Mouse (Mus musculus): ENCODE measurements around the gene Acat3.
"Not testable (repeated sequence)": the region's sequence is repeated elsewhere in the genome, so short reads cannot be mapped to it uniquely, and the experiment has no call there.

The Acat3 gene

DNA sequence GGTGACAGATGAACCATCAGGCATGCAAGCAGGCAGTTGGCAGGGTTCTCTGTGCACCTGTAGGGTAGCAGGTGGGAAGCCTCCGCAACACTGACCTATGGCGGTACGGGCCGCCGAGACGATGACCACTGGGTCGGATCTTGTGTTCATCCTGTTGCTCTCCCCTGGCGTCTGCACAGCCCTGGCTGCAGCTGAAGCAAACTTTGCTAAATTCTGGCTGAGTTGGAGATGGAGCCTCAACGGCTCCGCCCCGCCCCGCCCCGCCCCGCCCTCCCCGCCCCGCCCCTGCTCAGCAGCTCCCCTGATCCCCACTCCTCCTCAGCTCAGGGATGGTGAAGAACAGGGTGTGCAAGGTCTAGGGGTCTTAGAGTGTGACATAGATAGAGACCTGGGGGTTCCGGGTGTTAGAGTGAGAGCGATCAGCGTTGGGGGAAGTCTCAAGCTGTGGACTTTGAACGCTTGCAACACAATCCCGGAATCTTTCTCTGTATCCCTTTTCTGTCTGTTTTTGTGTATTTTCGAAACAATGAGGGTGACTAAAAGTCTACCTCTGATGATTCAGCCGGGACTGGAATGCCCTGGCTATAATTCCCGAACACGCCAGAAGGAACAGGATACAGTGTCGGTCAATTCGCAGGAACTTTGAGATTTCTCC, at the start of gene Acat3:
Gene Acat3 (minus strand): TSS at position 450 of the 655 bp plus-strand sequence.
- DNase-seq (ENCODE audit: low read depth): peak; percentile 74

GRCm38 (mm10) chr17:12988096-12988495, 47.7 kb upstream of the Acat3 start:
- DNase-seq (ENCODE audit: low read depth): peak; percentile 27

DNA sequence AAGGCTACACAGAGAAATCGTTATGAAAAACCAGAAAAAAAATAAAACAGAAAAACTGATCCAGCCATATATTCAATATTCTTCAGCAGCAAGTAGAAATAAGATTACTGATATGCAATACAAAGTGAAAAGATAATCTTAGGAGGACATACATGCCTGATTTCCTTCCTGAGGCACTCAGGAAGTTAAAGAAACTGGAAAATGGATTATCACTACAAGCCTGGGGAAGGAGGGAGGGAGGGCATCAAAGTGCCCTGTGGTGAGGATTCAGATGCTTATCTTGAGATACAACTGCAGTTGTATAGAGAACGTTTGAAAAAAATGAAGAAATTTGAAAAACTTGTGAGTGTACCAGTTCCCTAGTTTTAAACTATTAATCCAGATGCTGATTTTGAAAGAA, 43.6 kb upstream of the Acat3 start:
- DNase-seq (ENCODE audit: low read depth): no peak

GRCm38 (mm10) chr17:12978546-12978945, 38.1 kb upstream of the Acat3 start:
- DNase-seq (ENCODE audit: low read depth): no peak

DNA sequence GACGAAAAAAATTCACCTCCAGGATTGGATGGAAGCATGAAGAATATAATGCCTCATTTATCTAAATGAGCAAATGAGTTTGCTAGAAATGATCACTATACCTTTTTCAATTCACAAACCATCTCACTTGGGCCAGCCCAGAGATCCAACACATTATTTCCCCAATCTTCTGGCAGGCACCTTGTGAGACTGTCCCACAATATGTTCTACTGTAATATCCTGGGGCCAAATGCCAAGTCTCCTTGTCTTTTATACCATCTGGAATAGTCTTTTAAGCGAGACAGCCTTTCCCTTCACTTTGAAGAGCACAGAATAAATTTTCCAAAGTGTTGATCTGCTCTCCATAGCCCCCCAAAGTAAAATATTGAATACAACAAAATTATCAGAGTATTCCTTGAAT, 33.5 kb upstream of the Acat3 start:
- DNase-seq (ENCODE audit: low read depth): no peak

GRCm38 (mm10) chr17:12967173-12967572, 26.8 kb upstream of the Acat3 start:
- DNase-seq (ENCODE audit: low read depth): no peak

GRCm38 (mm10) chr17:12963476-12963875, 23.1 kb upstream of the Acat3 start:
- no peak for DNase-seq (ENCODE audit: low read depth)

DNA sequence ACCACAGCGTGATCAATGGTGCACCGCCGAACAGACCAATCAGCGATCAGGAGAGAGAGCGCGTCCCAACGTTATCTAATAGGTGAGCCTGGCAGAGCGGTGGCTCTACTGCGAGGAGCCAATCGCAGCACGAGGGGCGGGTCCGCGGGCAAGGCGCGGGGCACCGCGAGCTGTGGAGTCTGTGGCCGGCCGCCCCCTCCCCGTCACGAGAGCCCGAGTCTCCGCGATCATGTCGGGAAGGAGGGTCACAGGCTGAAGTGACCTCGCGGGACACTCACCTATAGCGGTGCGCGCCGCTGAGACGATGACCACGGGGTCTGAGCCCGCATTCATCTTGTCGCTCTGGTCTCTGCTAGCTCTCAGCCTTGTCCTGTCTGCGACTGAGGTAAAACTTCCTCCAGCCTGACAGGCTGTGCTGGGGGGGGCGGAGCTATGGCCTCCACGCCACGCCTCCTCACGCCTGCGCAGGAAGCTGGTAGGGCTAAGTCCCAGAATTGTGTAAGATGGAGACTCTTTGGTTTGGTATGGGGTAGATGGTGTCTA, 20.0 kb upstream of the Acat3 start, which contains the start of gene Acat2:
Gene Acat2 (minus strand): TSS at position 417 of the 543 bp plus-strand sequence.
- DNase-seq (ENCODE audit: low read depth): peak; percentile 97

DNA sequence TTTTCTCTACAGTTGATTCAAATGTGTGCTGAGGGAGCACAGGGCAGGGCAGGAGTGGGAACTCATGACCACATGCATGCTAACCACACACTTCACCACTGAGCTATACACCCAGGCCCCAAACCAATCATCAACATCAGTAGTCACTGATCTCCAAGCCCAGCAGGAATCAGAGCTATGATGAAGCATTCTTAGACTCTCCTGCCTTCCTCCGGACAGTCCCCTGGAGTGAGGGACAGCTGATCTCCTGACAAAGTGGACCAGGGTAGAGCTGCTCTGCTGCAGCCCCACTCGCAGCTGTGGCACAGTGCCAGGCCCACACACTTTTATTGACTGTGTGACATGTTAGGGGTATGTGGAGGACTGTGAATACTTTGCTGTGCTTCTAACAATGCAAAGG, 19.0 kb upstream of the Acat3 start:
- DNase-seq (ENCODE audit: low read depth): not testable (repeated sequence)

GRCm38 (mm10) chr17:12956664-12957063, 16.3 kb upstream of the Acat3 start:
- no peak for DNase-seq (ENCODE audit: low read depth)

DNA sequence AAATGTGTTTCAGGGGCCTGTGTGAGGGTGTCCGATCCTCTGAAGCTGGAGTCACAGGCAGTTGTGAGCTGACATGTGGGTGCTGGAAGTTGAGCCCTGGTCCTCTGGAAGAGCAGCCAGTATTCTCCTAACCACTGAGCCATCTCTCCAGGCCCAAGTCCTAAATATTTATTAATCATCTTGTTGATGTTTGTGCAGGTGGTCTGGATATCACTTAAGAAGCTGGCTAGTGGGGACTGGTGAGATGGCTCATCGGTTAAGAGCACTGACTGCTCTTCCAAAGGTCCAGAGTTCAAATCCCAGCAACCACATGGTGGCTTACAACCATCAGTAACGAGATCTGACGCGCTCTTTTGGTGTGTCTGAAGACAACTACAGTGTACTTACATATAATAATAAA, 9.3 kb upstream of the Acat3 start:
- DNase-seq (ENCODE audit: low read depth): no peak

- DNase-seq (ENCODE audit: low read depth): peak; percentile 14
These were observed 2.2 kb upstream of the Acat3 start for GRCm38 (mm10) chr17:12942459-12943162.

DNA sequence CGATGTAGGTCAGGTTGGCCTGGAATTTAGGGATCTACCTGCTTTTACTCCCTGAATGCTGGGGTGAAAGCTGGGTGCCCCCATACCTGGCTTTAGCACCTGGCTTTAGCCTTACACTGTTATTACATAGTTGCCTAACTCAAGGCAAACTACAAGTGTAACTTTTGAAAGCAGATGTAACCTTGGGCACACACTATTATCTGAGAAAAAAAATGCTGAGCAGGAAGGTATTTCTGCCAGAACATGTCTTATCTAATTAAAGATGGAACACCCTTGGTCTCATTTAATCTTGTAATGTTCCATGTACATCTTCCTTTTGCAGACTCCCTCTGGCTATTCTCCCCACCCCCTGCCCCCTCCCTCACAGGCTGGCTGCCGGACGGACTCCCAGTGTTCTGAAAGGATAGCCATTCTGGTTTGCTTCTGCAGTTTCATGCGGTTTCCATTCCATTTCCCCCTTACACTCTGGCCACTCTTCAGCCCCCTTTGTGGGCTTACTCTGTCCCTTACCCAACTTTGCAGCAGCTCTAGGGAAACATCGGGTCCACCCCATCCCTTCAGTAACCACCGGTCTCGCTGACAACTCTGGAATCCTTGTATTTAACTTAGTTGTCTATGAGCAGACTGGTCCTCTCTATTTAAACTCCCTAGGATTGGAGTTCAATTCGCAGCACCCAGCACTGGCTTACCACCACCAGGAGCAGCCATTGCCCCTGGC, 1.3 kb upstream of the Acat3 start:
- DNase-seq (ENCODE audit: low read depth): no peak

DNA sequence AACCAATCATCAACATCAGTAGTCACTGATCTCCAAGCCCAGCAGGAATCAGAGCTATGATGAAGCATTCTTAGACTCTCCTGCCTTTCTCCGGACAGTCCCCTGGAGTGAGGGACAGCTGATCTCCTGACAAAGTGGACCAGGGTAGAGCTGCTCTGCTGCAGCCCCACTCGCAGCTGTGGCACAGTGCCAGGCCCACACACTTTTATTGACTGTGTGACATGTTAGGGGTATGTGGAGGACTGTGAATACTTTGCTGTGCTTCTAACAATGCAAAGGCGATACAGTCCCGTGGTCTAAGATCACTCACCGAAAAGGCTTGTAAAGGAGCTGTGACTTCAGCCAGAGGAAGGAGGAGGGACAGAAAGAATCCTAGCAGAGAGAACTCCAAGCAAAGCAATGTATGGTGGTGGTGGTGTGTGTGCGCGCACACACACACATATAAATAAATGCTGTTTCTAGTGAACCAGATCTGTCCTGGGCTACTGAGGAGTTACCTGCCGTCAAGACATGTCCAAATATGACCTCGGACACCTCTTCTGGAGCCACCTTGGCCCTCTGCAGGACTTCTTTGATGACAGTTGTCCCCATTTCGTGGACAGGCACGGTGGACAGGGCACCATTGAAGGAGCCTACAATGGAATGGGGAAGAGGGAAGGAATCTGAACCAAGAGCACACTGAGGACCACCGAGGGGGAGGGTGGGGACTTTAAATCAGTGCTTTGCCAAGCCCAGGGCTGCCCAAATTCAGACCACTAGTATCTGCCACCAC, 837 bp downstream of the Acat3 start:
- not testable (repeated sequence) for DNase-seq (ENCODE audit: low read depth)

GRCm38 (mm10) chr17:12938077-12938476, 2.3 kb downstream of the Acat3 start:
- DNase-seq (ENCODE audit: low read depth): no peak

DNA sequence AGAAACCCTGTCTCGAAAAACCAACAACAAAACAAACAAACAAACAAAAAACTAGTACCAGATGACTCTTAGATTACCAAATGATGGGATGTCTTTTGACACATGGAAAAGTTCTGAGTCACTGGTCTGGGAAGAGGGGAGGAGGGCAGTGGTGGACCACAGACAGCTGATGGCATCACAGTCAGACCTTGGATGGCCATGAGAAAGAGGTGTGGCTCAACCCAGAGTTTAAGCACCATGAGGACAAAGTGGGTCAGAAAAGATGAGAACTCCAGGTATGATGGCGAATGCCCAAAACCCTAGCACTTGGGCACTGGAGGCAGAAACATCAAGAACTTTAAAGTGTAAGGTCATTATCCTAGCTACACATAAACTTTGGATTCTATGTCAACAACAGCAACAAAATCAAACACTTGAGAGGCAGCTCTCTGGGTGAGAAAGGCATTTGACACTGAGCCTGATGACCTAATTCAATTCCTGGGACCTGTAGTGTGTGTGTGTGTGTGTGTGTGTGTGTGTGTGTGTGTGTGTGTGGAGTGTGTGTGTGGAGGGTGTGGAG, 2.9 kb downstream of the Acat3 start:
- peak; percentile 16 for DNase-seq (ENCODE audit: low read depth)

DNA sequence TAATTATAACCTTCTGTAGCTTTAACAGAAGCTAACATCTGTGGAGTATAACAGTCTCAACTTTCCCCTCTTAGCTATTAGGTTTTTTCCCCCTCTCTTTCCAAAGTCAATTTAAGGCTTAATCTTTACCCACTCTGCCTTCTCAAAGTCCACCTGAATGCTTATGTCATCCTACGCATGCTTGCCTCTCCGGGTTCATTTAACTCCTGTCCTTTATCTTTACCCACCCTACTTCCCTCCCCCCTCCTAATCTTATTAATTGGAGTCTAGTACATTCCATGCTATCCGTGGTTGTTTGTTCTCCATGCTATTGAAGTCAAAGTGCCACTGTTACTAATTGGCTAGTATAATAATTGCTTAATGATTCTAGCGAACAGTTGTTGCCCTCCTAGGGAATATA, 4.7 kb downstream of the Acat3 start:
- no peak for DNase-seq (ENCODE audit: low read depth)

- DNase-seq (ENCODE audit: low read depth): not testable (repeated sequence)
These were observed 8.8 kb downstream of the Acat3 start for GRCm38 (mm10) chr17:12931576-12931975.

GRCm38 (mm10) chr17:12925703-12926180, 14.7 kb downstream of the Acat3 start:
- no peak for DNase-seq (ENCODE audit: low read depth)

DNA sequence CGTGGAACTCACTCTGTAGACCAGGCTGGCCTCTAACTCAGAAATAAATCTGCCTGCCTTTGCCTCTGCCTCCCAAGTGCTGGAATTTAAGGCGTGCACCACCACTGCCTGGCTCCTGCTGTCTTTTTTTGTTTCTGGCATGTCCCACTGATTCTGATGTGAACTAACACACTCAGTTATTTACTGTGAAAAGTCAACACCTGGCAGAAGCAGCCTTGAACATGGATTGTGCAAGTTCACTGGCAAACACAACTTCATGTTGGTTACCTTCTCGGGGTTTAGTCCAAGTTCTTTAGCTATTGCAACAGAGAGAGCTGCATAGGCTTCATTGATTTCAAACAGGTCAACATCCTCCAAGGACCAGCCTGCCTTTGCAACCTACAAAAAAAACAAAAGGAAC, 15.4 kb downstream of the Acat3 start:
- peak; percentile 59 for DNase-seq (ENCODE audit: low read depth)

GRCm38 (mm10) chr17:12921073-12921472, 19.3 kb downstream of the Acat3 start:
- no peak for DNase-seq (ENCODE audit: low read depth)

All from NIH3T3 (cell line).